Mouse (Mus musculus): Measurements from ENCODE around the gene Chrna7. TPM values are rescaled to one million over a fixed set of nuclear protein-coding genes. Genes with fewer than 3 reads are reported as not detected.

Gene Chrna7
- total RNA-seq, 4 experiments from 2014 or later: 0.16 to 0.29 TPM; not detected in 2

DNA sequence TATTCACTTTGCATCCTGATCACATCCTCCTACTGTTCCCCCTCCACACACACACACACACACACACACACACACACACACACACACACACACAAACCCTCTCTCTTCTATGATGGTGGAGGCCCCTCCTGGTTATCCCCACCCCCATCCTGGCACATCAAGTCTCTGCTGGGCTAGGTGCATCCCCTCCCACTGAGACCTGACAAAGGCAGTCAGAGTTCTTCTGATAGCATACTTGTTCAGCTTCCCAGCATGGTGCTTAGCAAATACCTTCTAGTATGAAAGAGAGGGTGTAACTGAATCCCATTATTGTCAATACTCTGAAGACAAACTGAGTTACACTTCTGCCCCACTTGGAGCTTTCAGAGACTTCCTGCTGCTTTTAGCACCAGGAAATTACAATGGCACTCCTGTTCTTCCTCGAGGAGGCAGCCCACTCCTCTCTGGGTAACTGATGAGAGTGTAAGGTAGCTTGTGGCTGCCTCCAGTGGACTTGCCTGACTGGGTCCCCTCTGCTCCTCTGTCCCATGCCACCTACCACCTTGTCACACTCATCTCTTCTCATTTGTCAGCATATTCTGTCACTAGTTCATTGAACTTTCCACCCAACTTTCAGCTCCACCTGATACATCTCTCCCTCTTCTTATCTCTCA lies 127.9 kb downstream of the Chrna7 start:
- no peak for DNase-seq (ENCODE audit: low spot score in 2 of 2)

DNA sequence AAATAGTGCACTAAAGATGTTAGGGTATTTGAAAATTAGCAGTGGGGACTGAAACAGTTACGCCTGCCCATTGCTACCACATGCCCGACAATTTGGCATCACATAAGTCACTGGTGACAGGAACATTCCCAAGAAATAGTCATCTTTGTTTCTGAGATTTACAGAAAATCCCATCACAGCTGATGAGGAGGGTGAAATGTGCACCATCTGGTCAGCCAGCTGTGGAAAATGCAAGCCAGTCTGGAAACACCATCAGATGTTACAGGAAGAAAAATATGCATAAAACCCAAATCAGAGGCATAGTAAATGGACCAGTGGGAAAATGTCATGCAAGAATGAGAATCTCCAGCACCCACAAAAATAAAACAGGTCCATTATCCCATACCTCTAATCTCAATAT lies 151.4 kb downstream of the Chrna7 start:
- no peak for DNase-seq (ENCODE audit: low spot score in 2 of 2)

Other genes with a start within 250 kb of the Chrna7 start
- not detected for gene Otud7a, start 232.2 kb upstream of the Chrna7 start, total RNA-seq (2022)

Measured in gastrocnemius, adult 8-10 months (tissue).